Mouse (Mus musculus) lung, embryonic 14.5 days (tissue): ENCODE measurements at regions not wholly inside any gene's neighbourhood (a gene's known extent, or its start where the extent isn't known, plus 50 kb on each side); places are given as distances from the start of the nearest gene placed in this dataset.

Experiments
- ATAC-seq: fragments of 200-750 bp; cut with Nextera tagmentation; 2 replicates; pipeline ENCODE4 v1.8.0; 2017; ENCODE audit warnings: mild to moderate bottlenecking, moderate TSS enrichment, moderate library complexity; ENCODE audit not compliant: insufficient read depth
- DNase-seq: peaks from one replicate; pipeline ENCODE4 v3.0.0-alpha.2; 2015
- H3K27ac ChIP-seq: fragments of 300-500 bp; sonication (generic); 2 replicates; pipeline ENCODE4 v1.5.1; 2014; ENCODE audit warnings: low read depth, mild to moderate bottlenecking, moderate library complexity
- H3K27me3 ChIP-seq: fragments of 300-500 bp; sonication (generic); 2 replicates; pipeline ENCODE4 v1.6.1; 2014; ENCODE audit warnings: low read length, control low read depth; ENCODE audit not compliant: insufficient read depth
- H3K36me3 ChIP-seq: fragments of 300-500 bp; sonication (generic); 2 replicates; pipeline ENCODE4 v1.6.1; 2014; ENCODE audit warnings: control low read depth; ENCODE audit not compliant: insufficient read depth
- H3K4me1 ChIP-seq: fragments of 300-500 bp; sonication (generic); 2 replicates; pipeline ENCODE4 v1.6.1; 2014; ENCODE audit warnings: antibody characterized with exemption, control low read depth; ENCODE audit not compliant: insufficient read depth
- H3K4me2 ChIP-seq: fragments of 300-500 bp; sonication (generic); 2 replicates; pipeline ENCODE4 v1.6.1; 2014; ENCODE audit warnings: mild to moderate bottlenecking
- H3K4me3 ChIP-seq: fragments of 300-500 bp; sonication (generic); 2 replicates; pipeline ENCODE4 v1.5.1; 2014; ENCODE audit warnings: low read depth, low read length
- H3K9ac ChIP-seq: fragments of 300-500 bp; sonication (generic); 2 replicates; pipeline ENCODE4 v1.6.1; 2014
- H3K9me3 ChIP-seq: fragments of 300-500 bp; sonication (generic); 2 replicates; pipeline ENCODE4 v1.6.1; 2016; ENCODE audit warnings: low read depth, low read length, control low read depth
- CTCF ChIP-seq: IDR thresholded peaks from 2 replicates; pipeline ENCODE4 v1.5.1; 2016; ENCODE audit warnings: antibody characterized with exemption, low read depth
- WGBS: fragments of 180-500 bp; shearing (Covaris S2); extraction: QIAGEN DNeasy Blood & Tissue Kit; methylation state at CpG from one replicate; pipeline ENCODE4 v1.1.7; 2014; 5-methylcytosine and 5-hydroxymethylcytosine counted together

- Histone ChIP-seq H3K27me3 (no peaks in the 10 kb centered on the region), H3K9ac (no peak overlapping the region), H3K4me1 (no peaks in the 10 kb centered on the region; the same call in 1 of the 2 replicates), H3K4me2 (no peak overlapping the region), H3K27ac (no peak overlapping the region), H3K4me3 (no peak overlapping the region), H3K36me3 (no peaks in the 10 kb centered on the region), H3K9me3 (no peaks in the 10 kb centered on the region)
- ATAC-seq, result no peak
- TF ChIP-seq CTCF, result no peak
- DNase-seq, result no peak
- 88% methylated on average over 4 of the region's 4 CpGs for WGBS
Observed at GRCm38 (mm10) chr15:62901955-62902354, 943.0 kb downstream of the Gsdmc2 start.

GRCm38 (mm10) chr15:62889798-62890197 lies 955.2 kb downstream of the Gsdmc2 start:
- no peak for ATAC-seq
- Histone ChIP-seq H3K4me1 (no peaks in the 10 kb centered on the region), H3K27ac (no peak overlapping the region), H3K4me3 (no peak overlapping the region), H3K36me3 (no peaks in the 10 kb centered on the region), H3K9ac (no peak overlapping the region), H3K27me3 (no peaks in the 10 kb centered on the region), H3K9me3 (no peaks in the 10 kb centered on the region), H3K4me2 (no peak overlapping the region)
- 68% methylated on average over 4 of the region's 4 CpGs for WGBS
- DNase-seq, result no peak
- TF ChIP-seq CTCF, result no peak

GRCm38 (mm10) chr15:62885331-62885730 lies 959.6 kb downstream of the Gsdmc2 start:
- no peaks in the 10 kb centered on the region for H3K4me1 ChIP-seq
- H3K4me2 ChIP-seq, result no peak overlapping the region
- H3K4me3 ChIP-seq, result no peak overlapping the region
- ATAC-seq (no peak), DNase-seq (no peak)
- no peaks in the 10 kb centered on the region for H3K36me3 ChIP-seq
- H3K27ac ChIP-seq, result no peak overlapping the region
- H3K9me3 ChIP-seq, result no peaks in the 10 kb centered on the region
- no peaks in the 10 kb centered on the region for H3K27me3 ChIP-seq
- TF ChIP-seq CTCF, result no peak
- no peak overlapping the region for H3K9ac ChIP-seq
- 67% methylated on average over 4 of the region's 4 CpGs for WGBS

GRCm38 (mm10) chr15:62871082-62871766 lies 973.8 kb downstream of the Gsdmc2 start:
- H3K9me3 ChIP-seq, result no peaks in the 10 kb centered on the region
- TF ChIP-seq CTCF, result no peak
- WGBS, result 65% methylated on average over 1 of the region's 1 CpGs

GRCm38 (mm10) chr15:62862574-62862973 lies 982.4 kb downstream of the Gsdmc2 start:
- Histone ChIP-seq H3K36me3 (no peaks in the 10 kb centered on the region), H3K9me3 (no peaks in the 10 kb centered on the region), H3K4me1 (no peaks in the 10 kb centered on the region), H3K4me2 (no peak overlapping the region), H3K4me3 (no peak overlapping the region), H3K9ac (no peak overlapping the region), H3K27me3 (no peaks in the 10 kb centered on the region), H3K27ac (no peak overlapping the region)
- 86% methylated on average over 1 of the region's 1 CpGs for WGBS
- ATAC-seq (no peak), DNase-seq (no peak)
- TF ChIP-seq CTCF, result no peak

More at GRCm38 (mm10) chr15:62871082-62871766, 973.8 kb downstream of the Gsdmc2 start:
- DNase-seq (peak; percentile 23), ATAC-seq (no peak)
- no peaks in the 10 kb centered on the region for H3K4me1 ChIP-seq
- H3K4me2 ChIP-seq, result no peak overlapping the region
- no peaks in the 10 kb centered on the region for H3K27me3 ChIP-seq
- H3K27ac ChIP-seq, result no peak overlapping the region
- H3K36me3 ChIP-seq, result no peaks in the 10 kb centered on the region
- no peak overlapping the region for H3K9ac ChIP-seq
- no peak overlapping the region for H3K4me3 ChIP-seq

- Histone ChIP-seq H3K27me3 (no peaks in the 10 kb centered on the region), H3K9ac (no peak overlapping the region), H3K4me1 (no peaks in the 10 kb centered on the region), H3K4me3 (no peak overlapping the region), H3K27ac (no peak overlapping the region), H3K36me3 (no peaks in the 10 kb centered on the region), H3K4me2 (no peak overlapping the region), H3K9me3 (no peaks in the 10 kb centered on the region)
- TF ChIP-seq CTCF, result no peak
- peak; percentile 20 for DNase-seq
- no peak for ATAC-seq
Observed at GRCm38 (mm10) chr15:62861422-62861821, 983.6 kb downstream of the Gsdmc2 start.

- H3K36me3 ChIP-seq, result no peaks in the 10 kb centered on the region
- TF ChIP-seq CTCF, result no peak
- H3K9me3 ChIP-seq, result no peaks in the 10 kb centered on the region
- no peaks in the 10 kb centered on the region for H3K4me1 ChIP-seq
- no peak overlapping the region for H3K27ac ChIP-seq
- H3K4me3 ChIP-seq, result no peak overlapping the region
- DNase-seq (peak; percentile 43), ATAC-seq (no peak)
- H3K27me3 ChIP-seq, result no peaks in the 10 kb centered on the region
- H3K9ac ChIP-seq, result no peak overlapping the region
- no peak overlapping the region for H3K4me2 ChIP-seq
Observed at GRCm38 (mm10) chr15:62849326-62849725, 995.7 kb downstream of the Gsdmc2 start.
